Mouse (Mus musculus): ENCODE results near the gene Serinc2.

GRCm38 (mm10) chr4:130325446-130325845 lies 46.4 kb upstream of the Serinc2 start:
- TF ChIP-seq CTCF (IDR thresholded peaks at IDR 0.05; ENCODE audit: low read depth) (no peak; the same call in 1 of the 2 replicates), EP300 (IDR thresholded peaks at IDR 0.05; ENCODE audit: low read depth) (no peak)
